Mouse (Mus musculus) midbrain, postnatal 0 days (tissue): ENCODE results near the gene Ralgapa2. TPM values are rescaled to one million over a fixed set of nuclear protein-coding genes. Genes with fewer than 3 reads are reported as not detected.

Source experiments
- ATAC-seq: fragments of 200-750 bp; cut with Nextera tagmentation; 2 replicates; pipeline ENCODE4 v1.8.0; 2017; ENCODE audit warnings: moderate number of reproducible peaks, mild to moderate bottlenecking, moderate TSS enrichment, moderate library complexity; ENCODE audit not compliant: low FRiP score
- DNase-seq: peaks from one replicate; pipeline ENCODE4 v3.0.0-alpha.2; 2015; ENCODE audit warnings: low spot score
- H3K27ac ChIP-seq: fragments of 300-500 bp; sonication (generic); 2 replicates; pipeline ENCODE4 v1.5.1; 2014; ENCODE audit warnings: low read depth, mild to moderate bottlenecking, low read length, mixed read lengths
- H3K27me3 ChIP-seq: fragments of 300-500 bp; sonication (generic); 2 replicates; pipeline ENCODE4 v1.6.1; 2014; ENCODE audit warnings: low read length, control low read depth, mixed read lengths; ENCODE audit not compliant: insufficient read depth
- H3K36me3 ChIP-seq: fragments of 300-500 bp; sonication (generic); 2 replicates; pipeline ENCODE4 v1.6.1; 2014; ENCODE audit warnings: low read length, control low read depth, mixed read lengths; ENCODE audit not compliant: insufficient read depth
- H3K4me1 ChIP-seq: fragments of 300-500 bp; sonication (generic); 2 replicates; pipeline ENCODE4 v1.6.1; 2014; ENCODE audit warnings: mild to moderate bottlenecking, control low read depth, antibody characterized with exemption, low read length, mixed read lengths; ENCODE audit not compliant: insufficient read depth
- H3K4me2 ChIP-seq: fragments of 300-500 bp; sonication (generic); 2 replicates; pipeline ENCODE4 v1.6.1; 2014; ENCODE audit warnings: low read depth, mild to moderate bottlenecking, low read length, mixed read lengths; ENCODE audit not compliant: poor library complexity, severe bottlenecking
- H3K4me3 ChIP-seq: fragments of 300-500 bp; sonication (generic); 2 replicates; pipeline ENCODE4 v1.5.1; 2014; ENCODE audit warnings: low read depth, mild to moderate bottlenecking, low read length, moderate library complexity
- H3K9ac ChIP-seq: fragments of 300-500 bp; sonication (generic); replicated peaks from 2 replicates; pipeline ENCODE4 v1.6.1; 2014; ENCODE audit warnings: mild to moderate bottlenecking, low read length, moderate library complexity, mixed read lengths; ENCODE audit not compliant: poor library complexity, severe bottlenecking
- H3K9me3 ChIP-seq: fragments of 300-500 bp; sonication (generic); 2 replicates; pipeline ENCODE4 v1.6.1; 2016; ENCODE audit warnings: low read length, control low read depth
- CTCF ChIP-seq: IDR thresholded peaks from 2 replicates; pipeline ENCODE4 v1.5.1; 2016; ENCODE audit warnings: antibody characterized with exemption, mild to moderate bottlenecking
- WGBS: fragments of 180-500 bp; shearing (Covaris S2); extraction: QIAGEN DNeasy Blood & Tissue Kit; methylation state at CpG from one replicate; pipeline ENCODE4 v1.1.7; 2014; 5-methylcytosine and 5-hydroxymethylcytosine counted together
- polyA plus RNA-seq: library from polyadenylated mRNA; unstranded; fragments of >200 nt; fragmentation: Nextera tagmentation; extraction: Ambion mirVana; gene quantifications from 2 replicates; pipeline ENCODE4 v1.2.1, GENCODE M21; 2015
- total RNA-seq: library from RNA; depleted of rRNA; stranded (reverse); fragments of >200 nt; gene quantifications from 2 replicates; pipeline ENCODE4 v1.2.3, GENCODE M21; 2014

Ralgapa2 gene
- total and polyA plus RNA-seq, 2 experiments from 2014 or later = 8.5 to 26.5 TPM

DNA sequence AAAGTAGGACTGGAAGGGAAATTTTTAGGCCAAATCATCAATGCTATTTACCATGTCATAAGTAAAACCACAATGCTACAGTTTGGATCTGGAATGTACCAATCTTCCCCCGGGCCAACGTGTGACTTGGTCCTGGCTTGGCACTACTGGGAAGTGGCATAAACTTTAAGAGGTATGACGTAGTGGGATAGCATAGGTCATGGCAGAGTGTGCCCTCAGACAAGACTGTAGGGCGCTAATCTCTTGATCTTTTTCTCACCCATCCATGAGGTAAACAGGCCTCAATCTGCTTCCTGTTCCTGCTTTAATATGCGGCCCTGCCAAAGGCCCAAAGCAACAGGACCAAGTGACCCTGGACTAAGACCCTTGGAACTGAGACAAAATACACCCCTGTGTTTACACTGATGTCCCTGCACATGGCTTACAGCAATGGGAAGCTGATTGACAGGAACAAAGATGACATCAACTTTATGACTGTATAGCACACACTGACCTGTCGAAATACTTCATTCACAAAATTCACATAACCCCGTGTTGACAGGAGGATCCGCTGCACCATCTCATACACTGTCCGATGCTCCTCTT lies 68.8 kb downstream of the Ralgapa2 start:
- no peak for TF ChIP-seq CTCF
- 97% methylated on average over 9 of the region's 9 CpGs for WGBS
- no peak for DNase-seq
- no peaks in the 10 kb centered on the region for H3K27me3 ChIP-seq
- no peak overlapping the region for H3K9ac ChIP-seq
- no peak overlapping the region for H3K4me2 ChIP-seq
- no peaks in the 10 kb centered on the region for H3K9me3 ChIP-seq
- H3K4me3 ChIP-seq = no peak overlapping the region
- no peaks in the 10 kb centered on the region for H3K4me1 ChIP-seq
- H3K27ac ChIP-seq = no peak overlapping the region
- no peak for ATAC-seq
- H3K36me3 ChIP-seq = peaks cover 4% of the 10 kb centered on the region; the same call in 1 of the 2 replicates

DNA sequence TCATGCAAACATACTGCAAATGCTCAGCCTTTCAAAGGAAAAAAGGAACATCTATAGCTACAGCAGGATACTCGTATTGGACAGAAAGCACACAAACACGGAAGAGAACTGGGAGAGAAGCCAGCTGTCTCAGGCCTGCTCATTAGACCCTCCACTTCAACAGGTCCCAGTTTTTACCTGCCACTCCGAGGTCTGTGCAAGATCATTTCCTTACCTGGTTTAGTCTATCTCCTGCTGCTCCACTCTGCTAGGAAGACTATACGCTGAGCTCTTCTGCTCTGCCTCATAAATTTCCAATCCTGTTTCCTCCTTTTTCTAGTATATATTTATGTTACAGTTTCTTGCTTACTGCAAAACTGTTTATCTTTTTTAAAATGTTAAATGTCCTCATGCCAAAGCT lies 70.4 kb downstream of the Ralgapa2 start:
- no peak for TF ChIP-seq CTCF
- Histone ChIP-seq H3K27ac (no peak overlapping the region), H3K4me3 (no peak overlapping the region), H3K9ac (no peak overlapping the region), H3K27me3 (no peaks in the 10 kb centered on the region), H3K4me1 (no peaks in the 10 kb centered on the region), H3K9me3 (no peaks in the 10 kb centered on the region), H3K4me2 (no peak overlapping the region), H3K36me3 (peaks cover 4% of the 10 kb centered on the region; the same call in 1 of the 2 replicates)
- no peak for DNase-seq
- 83% methylated on average over 4 of the region's 4 CpGs for WGBS
- ATAC-seq = no peak

DNA sequence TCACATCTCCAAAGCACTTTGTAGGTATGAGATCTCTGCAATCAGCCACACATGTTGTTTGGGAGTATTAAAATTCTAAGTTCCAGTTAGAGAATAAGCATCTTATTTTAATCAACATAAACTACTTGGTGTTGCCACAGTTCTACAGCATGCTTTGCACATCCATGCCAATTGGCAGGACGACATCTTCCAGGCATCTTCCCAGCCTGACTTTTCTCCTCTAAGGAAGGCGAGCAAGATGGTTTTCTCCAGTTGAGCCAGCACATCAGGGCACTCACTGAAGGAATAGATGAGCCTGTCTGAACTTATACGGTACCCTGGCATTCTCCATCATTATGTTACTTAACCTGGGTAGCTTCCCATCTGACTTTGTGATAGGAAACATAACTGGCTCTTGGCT lies 83.4 kb downstream of the Ralgapa2 start:
- 92% methylated on average over 3 of the region's 3 CpGs for WGBS
- no peak for TF ChIP-seq CTCF
- H3K4me1 ChIP-seq = no peaks in the 10 kb centered on the region

DNA sequence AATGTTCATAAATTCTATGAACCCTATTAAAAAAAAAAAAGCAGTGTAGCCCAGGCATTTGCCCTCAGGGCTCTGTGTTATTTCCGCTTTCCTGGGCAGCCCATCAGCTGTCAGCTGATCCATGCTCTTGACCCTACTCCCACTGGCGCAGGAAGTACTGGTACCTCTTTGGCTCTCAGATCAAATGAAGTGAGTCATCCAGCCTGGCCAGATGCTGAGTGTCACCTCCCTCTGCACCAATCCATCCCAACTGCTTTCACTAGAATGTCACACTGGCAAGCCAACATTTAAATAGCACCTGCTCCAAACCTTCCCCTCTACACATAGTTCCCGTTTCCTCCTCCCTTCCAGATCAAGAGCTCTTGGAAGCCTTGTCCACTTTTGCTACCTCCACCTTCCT lies 84.8 kb downstream of the Ralgapa2 start:
- Histone ChIP-seq H3K4me1 (no peaks in the 10 kb centered on the region), H3K4me3 (no peak overlapping the region), H3K27ac (no peak overlapping the region), H3K9ac (no peak overlapping the region), H3K36me3 (peaks cover 9% of the 10 kb centered on the region; the same call in 1 of the 2 replicates), H3K27me3 (no peaks in the 10 kb centered on the region), H3K4me2 (no peak overlapping the region), H3K9me3 (no peaks in the 10 kb centered on the region)
- no peak for TF ChIP-seq CTCF
- no peak for ATAC-seq
- DNase-seq = no peak
- WGBS = 90% methylated on average over 3 of the region's 3 CpGs

More for the DNA sequence above, 83.4 kb downstream of the Ralgapa2 start:
- no peak overlapping the region for H3K27ac ChIP-seq
- H3K27me3 ChIP-seq = no peaks in the 10 kb centered on the region
- H3K36me3 ChIP-seq = peaks cover 9% of the 10 kb centered on the region; the same call in 1 of the 2 replicates
- no peak overlapping the region for H3K9ac ChIP-seq
- DNase-seq (no peak), ATAC-seq (no peak)
- no peak overlapping the region for H3K4me3 ChIP-seq
- no peak overlapping the region for H3K4me2 ChIP-seq
- no peaks in the 10 kb centered on the region for H3K9me3 ChIP-seq

DNA sequence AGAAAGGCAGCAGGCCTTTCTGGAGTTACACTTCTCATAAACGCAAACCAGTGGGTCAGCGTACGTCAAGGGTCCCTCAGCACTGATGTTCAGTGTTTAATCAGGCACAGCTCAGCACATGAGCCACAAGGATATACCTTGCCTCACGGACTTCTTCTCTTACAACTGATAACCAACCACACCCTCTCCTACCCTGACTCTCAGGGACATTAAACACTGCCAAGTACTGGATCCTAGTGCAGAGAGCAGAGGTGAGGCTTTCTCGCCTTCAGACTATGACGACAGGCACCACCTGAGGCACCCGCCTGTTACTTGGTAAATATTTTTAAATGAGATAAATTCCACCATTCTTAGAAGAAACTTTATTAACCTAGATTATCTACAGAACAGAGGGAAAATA lies 85.8 kb downstream of the Ralgapa2 start:
- Histone ChIP-seq H3K9ac (no peak overlapping the region), H3K4me2 (no peak overlapping the region), H3K27ac (no peak overlapping the region), H3K4me3 (no peak overlapping the region), H3K9me3 (no peaks in the 10 kb centered on the region), H3K36me3 (peaks cover 9% of the 10 kb centered on the region; the same call in 1 of the 2 replicates), H3K27me3 (no peaks in the 10 kb centered on the region), H3K4me1 (no peaks in the 10 kb centered on the region)
- DNase-seq (no peak), ATAC-seq (no peak)
- 97% methylated on average over 7 of the region's 7 CpGs for WGBS
- TF ChIP-seq CTCF = no peak

DNA sequence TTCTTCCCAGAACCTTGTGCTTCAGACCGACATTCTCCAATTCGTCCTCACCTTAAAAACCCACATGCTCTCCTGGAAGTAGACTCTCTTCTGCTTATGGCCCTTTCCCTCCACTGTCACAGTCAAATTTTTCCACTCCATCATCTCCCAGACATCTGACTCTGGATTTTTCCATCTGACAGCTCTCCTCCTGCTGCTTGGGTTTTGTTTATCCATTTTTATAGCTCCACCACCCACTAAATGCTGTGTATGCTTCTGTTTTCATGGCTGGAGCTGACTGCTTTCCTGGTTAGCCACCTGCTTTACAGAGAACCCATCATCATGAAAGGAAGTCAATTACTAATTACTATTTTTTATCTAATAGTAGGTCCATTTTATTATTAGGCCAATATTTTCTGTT lies 86.9 kb downstream of the Ralgapa2 start:
- ATAC-seq (no peak), DNase-seq (no peak)
- H3K4me2 ChIP-seq = no peak overlapping the region
- H3K9me3 ChIP-seq = no peaks in the 10 kb centered on the region
- 98% methylated on average over 2 of the region's 2 CpGs for WGBS
- no peak overlapping the region for H3K27ac ChIP-seq
- peaks cover 9% of the 10 kb centered on the region; the same call in 1 of the 2 replicates for H3K36me3 ChIP-seq
- no peak overlapping the region for H3K4me3 ChIP-seq
- no peak for TF ChIP-seq CTCF
- H3K9ac ChIP-seq = no peak overlapping the region
- H3K27me3 ChIP-seq = no peaks in the 10 kb centered on the region
- H3K4me1 ChIP-seq = no peaks in the 10 kb centered on the region
